Mouse (Mus musculus) embryonic facial prominence, embryonic 13.5 days (tissue): ENCODE data around the gene Dohh. TPM values are rescaled to one million over a fixed set of nuclear protein-coding genes. Genes with fewer than 3 reads are reported as not detected.

Experiments
- ATAC-seq: fragments of 200-750 bp; cut with Nextera tagmentation; 2 replicates; pipeline ENCODE4 v1.8.0; 2017; ENCODE audit warnings: low read depth; ENCODE audit not compliant: insufficient number of reproducible peaks, insufficient read depth, low FRiP score, low TSS enrichment
- H3K27ac ChIP-seq: fragments of 300-500 bp; sonication (generic); 2 replicates; pipeline ENCODE4 v1.5.1; 2015; ENCODE audit warnings: moderate library complexity, mild to moderate bottlenecking, inconsistent platforms
- H3K27me3 ChIP-seq: fragments of 300-500 bp; sonication (generic); 2 replicates; pipeline ENCODE4 v1.6.1; 2015; ENCODE audit warnings: mild to moderate bottlenecking, inconsistent platforms
- H3K36me3 ChIP-seq: fragments of 300-500 bp; sonication (generic); 2 replicates; pipeline ENCODE4 v1.6.1; 2015; ENCODE audit warnings: mild to moderate bottlenecking, inconsistent platforms
- H3K4me1 ChIP-seq: fragments of 300-500 bp; sonication (generic); 2 replicates; pipeline ENCODE4 v1.6.1; 2015; ENCODE audit warnings: inconsistent platforms
- H3K4me2 ChIP-seq: fragments of 300-500 bp; sonication (generic); 2 replicates; pipeline ENCODE4 v1.6.1; 2015; ENCODE audit warnings: moderate library complexity, mild to moderate bottlenecking, inconsistent platforms
- H3K4me3 ChIP-seq: fragments of 300-500 bp; sonication (generic); 2 replicates; pipeline ENCODE4 v1.5.1; 2015; ENCODE audit warnings: mild to moderate bottlenecking, inconsistent platforms
- H3K9ac ChIP-seq: fragments of 300-500 bp; sonication (generic); 2 replicates; pipeline ENCODE4 v1.6.1; 2015; ENCODE audit warnings: mild to moderate bottlenecking, inconsistent platforms
- H3K9me3 ChIP-seq: fragments of 300-500 bp; sonication (generic); 2 replicates; pipeline ENCODE4 v1.6.1; 2016; ENCODE audit warnings: inconsistent platforms
- WGBS: fragments of 180-500 bp; shearing (Covaris S2); methylation state at CpG from one replicate; pipeline ENCODE4 v1.1.7; 2015; ENCODE audit warnings: mixed read lengths; 5-methylcytosine and 5-hydroxymethylcytosine counted together
- polyA plus RNA-seq: library from polyadenylated mRNA; unstranded; fragments of >200 nt; fragmentation: Nextera tagmentation; extraction: Ambion mirVana; gene quantifications from 2 replicates; pipeline ENCODE4 v1.2.1, GENCODE M21; 2015

Gene Dohh
- polyA plus RNA-seq, 1 experiment from 2014 or later: 71.8 TPM

DNA sequence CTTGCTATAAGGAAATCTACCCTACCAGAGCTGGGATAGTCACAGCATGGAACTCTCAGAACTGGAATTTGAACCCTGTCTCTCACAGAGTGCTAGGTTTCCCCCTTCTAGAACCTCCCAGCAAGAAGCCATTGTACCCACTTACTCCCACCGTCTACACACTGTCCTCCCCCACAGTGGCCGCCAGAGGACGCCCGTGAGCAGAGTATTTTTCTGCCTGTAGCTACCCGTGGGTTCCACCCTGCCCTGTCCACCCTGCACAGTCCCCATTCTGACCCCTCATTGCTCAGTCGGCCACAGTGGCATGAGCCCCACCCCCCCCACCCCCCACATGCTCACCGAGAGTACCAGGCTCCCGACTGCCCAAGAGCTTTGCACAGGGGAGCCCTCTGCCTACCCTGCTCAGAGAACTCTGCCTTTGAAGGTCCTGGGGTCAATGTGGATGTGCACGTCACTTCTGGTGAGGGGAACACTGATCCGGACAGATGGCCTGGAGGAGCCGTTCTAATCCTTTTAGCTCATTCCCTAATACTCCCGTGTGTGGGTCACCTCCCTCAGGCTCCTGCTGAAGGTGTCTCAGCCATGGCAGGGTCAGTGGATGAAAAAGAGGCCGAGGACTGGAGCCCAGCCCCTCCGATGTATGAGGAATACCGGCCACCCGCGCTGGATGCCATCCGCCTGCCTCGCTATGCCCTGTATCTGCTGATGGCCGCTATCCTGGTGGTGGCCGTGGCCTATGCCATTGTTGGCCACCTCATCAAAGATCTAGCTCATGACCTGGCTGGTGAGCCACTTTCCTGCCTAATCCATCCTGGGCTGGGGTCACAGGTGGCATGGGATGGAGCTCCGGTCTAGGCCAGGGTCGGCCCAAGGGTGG, 5.8 kb downstream of the Dohh start:
- Histone ChIP-seq H3K36me3 (peaks cover 43% of the 10 kb centered on the region), H3K27ac (no peak overlapping the region), H3K27me3 (no peaks in the 10 kb centered on the region), H3K4me1 (peaks cover 24% of the 10 kb centered on the region), H3K4me2 (no peak overlapping the region), H3K9ac (0 out of 2 replicates have a peak overlapping the region, but pooled peaks have one; percentile 32), H3K9me3 (no peaks in the 10 kb centered on the region), H3K4me3 (no peak overlapping the region)
- ATAC-seq: peak; percentile 28; the same call in 1 of the 2 replicates
- 58% methylated on average over 23 of the region's 23 CpGs for WGBS

DNA sequence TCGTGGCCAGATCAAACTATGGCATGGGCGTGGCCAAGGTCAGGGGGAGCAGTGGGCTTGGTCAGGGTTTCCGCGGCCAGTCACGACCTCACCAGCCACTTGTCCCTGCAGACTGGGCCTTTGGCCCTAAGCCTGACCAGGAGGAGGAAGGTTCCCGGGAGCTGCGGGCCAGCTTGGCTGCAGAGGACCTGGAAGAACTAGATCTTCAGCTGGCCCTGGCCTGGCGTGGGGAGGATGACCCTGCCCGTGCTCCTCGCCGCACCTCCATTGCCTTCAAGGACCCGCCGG, 6.4 kb downstream of the Dohh start:
- H3K27ac ChIP-seq: no peak overlapping the region
- 90% methylated on average over 13 of the region's 13 CpGs for WGBS
- no peaks in the 10 kb centered on the region for H3K9me3 ChIP-seq
- no peaks in the 10 kb centered on the region for H3K27me3 ChIP-seq
- peaks cover 18% of the 10 kb centered on the region for H3K4me1 ChIP-seq
- H3K4me2 ChIP-seq: no peak overlapping the region
- no peak for ATAC-seq
- H3K36me3 ChIP-seq: peaks cover 43% of the 10 kb centered on the region
- 0 out of 2 replicates have a peak overlapping the region, but pooled peaks have one; percentile 11 for H3K9ac ChIP-seq
- no peak overlapping the region for H3K4me3 ChIP-seq

- H3K4me1 ChIP-seq: peaks cover 18% of the 10 kb centered on the region
- H3K36me3 ChIP-seq: peaks cover 37% of the 10 kb centered on the region
- no peak for ATAC-seq
- no peak overlapping the region for H3K27ac ChIP-seq
- no peaks in the 10 kb centered on the region for H3K9me3 ChIP-seq
- H3K4me2 ChIP-seq: no peak overlapping the region
- WGBS: 79% methylated on average over 6 of the region's 6 CpGs
- H3K27me3 ChIP-seq: no peaks in the 10 kb centered on the region
- no peak overlapping the region for H3K4me3 ChIP-seq
- no peak overlapping the region for H3K9ac ChIP-seq
Measured at GRCm38 (mm10) chr10:81392270-81392669, 8.0 kb downstream of the Dohh start.

GRCm38 (mm10) chr10:81392781-81393185, 8.6 kb downstream of the Dohh start, which contains the start of gene Smim24:
Gene Smim24, plus strand, starts transcription at chr10:81393051.
- Histone ChIP-seq H3K4me2 (peak within 1 kb of the TSS; percentile 64), H3K27me3 (no peaks in the 10 kb centered on the region), H3K27ac (peak within 1 kb of the TSS; percentile 62; the same call in 1 of the 2 replicates), H3K9ac (peak within 1 kb of the TSS; percentile 65), H3K4me3 (peak within 1 kb of the TSS; percentile 36), H3K4me1 (peaks cover 18% of the 10 kb centered on the region), H3K9me3 (no peaks in the 10 kb centered on the region), H3K36me3 (peaks cover 35% of the 10 kb centered on the region)
- no peak for ATAC-seq
- WGBS: 67% methylated on average over 14 of the region's 14 CpGs

GRCm38 (mm10) chr10:81393456-81394063, 9.3 kb downstream of the Dohh start:
- no peaks in the 10 kb centered on the region for H3K9me3 ChIP-seq
- peaks cover 18% of the 10 kb centered on the region for H3K4me1 ChIP-seq
- peak overlapping the region; percentile 64 for H3K4me2 ChIP-seq
- peaks cover 27% of the 10 kb centered on the region for H3K36me3 ChIP-seq
- WGBS: 6% methylated on average over 19 of the region's 19 CpGs
- peak overlapping the region; percentile 62; the same call in 1 of the 2 replicates for H3K27ac ChIP-seq
- ATAC-seq: no peak
- H3K27me3 ChIP-seq: no peaks in the 10 kb centered on the region
- H3K9ac ChIP-seq: peak overlapping the region; percentile 65
- H3K4me3 ChIP-seq: peak overlapping the region; percentile 36

GRCm38 (mm10) chr10:81395127-81395526, 10.9 kb downstream of the Dohh start:
- Histone ChIP-seq H3K4me2 (no peak overlapping the region), H3K4me3 (no peak overlapping the region), H3K27me3 (no peaks in the 10 kb centered on the region), H3K4me1 (peaks cover 22% of the 10 kb centered on the region), H3K9ac (no peak overlapping the region), H3K36me3 (peaks cover 28% of the 10 kb centered on the region), H3K27ac (no peak overlapping the region), H3K9me3 (no peaks in the 10 kb centered on the region)
- 16% methylated on average over 5 of the region's 5 CpGs for WGBS
- ATAC-seq: no peak

- Histone ChIP-seq H3K4me3 (no peak overlapping the region), H3K4me1 (peaks cover 30% of the 10 kb centered on the region), H3K27me3 (no peaks in the 10 kb centered on the region), H3K9ac (no peak overlapping the region), H3K9me3 (no peaks in the 10 kb centered on the region), H3K4me2 (no peak overlapping the region), H3K27ac (peak overlapping the region; percentile 48; the same call in 1 of the 2 replicates), H3K36me3 (peaks cover 36% of the 10 kb centered on the region)
- 89% methylated on average over 4 of the region's 4 CpGs for WGBS
- no peak for ATAC-seq
Measured at GRCm38 (mm10) chr10:81395865-81396264, 11.6 kb downstream of the Dohh start.

- WGBS: 65% methylated on average over 5 of the region's 5 CpGs
- peaks cover 39% of the 10 kb centered on the region for H3K36me3 ChIP-seq
- no peaks in the 10 kb centered on the region for H3K27me3 ChIP-seq
- H3K4me1 ChIP-seq: peaks cover 38% of the 10 kb centered on the region
- no peak overlapping the region for H3K4me3 ChIP-seq
- ATAC-seq: no peak
- H3K9me3 ChIP-seq: no peaks in the 10 kb centered on the region
- H3K9ac ChIP-seq: 0 out of 2 replicates have a peak overlapping the region, but pooled peaks have one; percentile 32
- H3K4me2 ChIP-seq: no peak overlapping the region
- H3K27ac ChIP-seq: peak overlapping the region; percentile 48
Measured at GRCm38 (mm10) chr10:81396749-81397148, 12.5 kb downstream of the Dohh start.

DNA sequence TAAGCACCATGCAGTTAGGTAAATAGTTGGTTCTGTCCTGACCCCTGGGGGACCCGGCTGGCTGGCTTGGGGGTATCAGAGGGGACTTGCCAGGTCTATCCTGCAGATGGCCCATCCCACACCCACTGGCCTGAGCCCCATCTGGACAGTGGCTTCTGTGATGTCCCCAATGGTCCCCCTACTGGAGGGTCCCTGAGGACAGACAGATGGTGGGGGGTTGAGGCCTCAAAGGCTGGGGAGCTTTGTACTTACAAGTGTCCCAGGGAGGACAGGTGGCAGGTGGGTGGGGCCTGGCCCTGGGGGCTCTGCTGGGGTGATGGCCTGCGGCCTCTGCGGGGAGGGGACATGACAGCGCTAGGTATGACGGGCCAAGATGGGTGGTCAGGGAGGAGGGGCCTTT, 15.1 kb downstream of the Dohh start:
- no peak overlapping the region for H3K9ac ChIP-seq
- no peaks in the 10 kb centered on the region for H3K9me3 ChIP-seq
- WGBS: 74% methylated on average over 5 of the region's 5 CpGs
- no peak overlapping the region for H3K4me3 ChIP-seq
- no peak overlapping the region for H3K4me2 ChIP-seq
- no peak overlapping the region for H3K27ac ChIP-seq
- H3K4me1 ChIP-seq: peaks cover 49% of the 10 kb centered on the region
- no peaks in the 10 kb centered on the region for H3K27me3 ChIP-seq
- H3K36me3 ChIP-seq: peaks cover 50% of the 10 kb centered on the region
- no peak for ATAC-seq

DNA sequence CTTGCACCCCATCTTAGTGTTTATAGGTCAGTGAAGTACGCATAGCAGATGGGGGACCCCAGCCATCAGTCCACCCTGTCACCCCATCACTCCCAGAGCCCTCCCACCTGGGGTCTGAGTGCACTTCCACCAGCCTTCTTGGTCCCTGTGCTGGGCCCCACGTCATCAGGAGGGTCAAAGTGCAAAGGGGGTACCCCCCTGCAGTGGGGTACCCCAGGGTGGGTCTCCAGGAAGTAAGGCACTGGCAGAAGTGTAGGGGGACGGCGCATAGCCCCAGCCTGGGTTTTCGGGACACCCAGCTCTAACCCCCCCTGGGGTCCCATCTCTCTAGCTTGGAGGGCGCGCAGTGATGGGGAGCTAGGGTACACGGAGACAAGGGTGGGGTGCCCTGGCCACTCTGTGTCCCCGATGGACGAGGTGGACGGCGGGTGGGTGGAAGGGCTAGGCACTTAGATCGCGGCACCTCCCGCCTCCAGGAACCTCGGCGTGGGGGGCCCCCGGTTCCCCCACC, 15.6 kb downstream of the Dohh start:
- Histone ChIP-seq H3K4me1 (peaks cover 53% of the 10 kb centered on the region), H3K4me2 (no peak overlapping the region), H3K36me3 (peaks cover 56% of the 10 kb centered on the region), H3K27me3 (no peaks in the 10 kb centered on the region; the same call in 1 of the 2 replicates), H3K4me3 (no peak overlapping the region), H3K27ac (no peak overlapping the region), H3K9ac (no peak overlapping the region), H3K9me3 (no peaks in the 10 kb centered on the region)
- 80% methylated on average over 18 of the region's 18 CpGs for WGBS
- ATAC-seq: no peak

DNA sequence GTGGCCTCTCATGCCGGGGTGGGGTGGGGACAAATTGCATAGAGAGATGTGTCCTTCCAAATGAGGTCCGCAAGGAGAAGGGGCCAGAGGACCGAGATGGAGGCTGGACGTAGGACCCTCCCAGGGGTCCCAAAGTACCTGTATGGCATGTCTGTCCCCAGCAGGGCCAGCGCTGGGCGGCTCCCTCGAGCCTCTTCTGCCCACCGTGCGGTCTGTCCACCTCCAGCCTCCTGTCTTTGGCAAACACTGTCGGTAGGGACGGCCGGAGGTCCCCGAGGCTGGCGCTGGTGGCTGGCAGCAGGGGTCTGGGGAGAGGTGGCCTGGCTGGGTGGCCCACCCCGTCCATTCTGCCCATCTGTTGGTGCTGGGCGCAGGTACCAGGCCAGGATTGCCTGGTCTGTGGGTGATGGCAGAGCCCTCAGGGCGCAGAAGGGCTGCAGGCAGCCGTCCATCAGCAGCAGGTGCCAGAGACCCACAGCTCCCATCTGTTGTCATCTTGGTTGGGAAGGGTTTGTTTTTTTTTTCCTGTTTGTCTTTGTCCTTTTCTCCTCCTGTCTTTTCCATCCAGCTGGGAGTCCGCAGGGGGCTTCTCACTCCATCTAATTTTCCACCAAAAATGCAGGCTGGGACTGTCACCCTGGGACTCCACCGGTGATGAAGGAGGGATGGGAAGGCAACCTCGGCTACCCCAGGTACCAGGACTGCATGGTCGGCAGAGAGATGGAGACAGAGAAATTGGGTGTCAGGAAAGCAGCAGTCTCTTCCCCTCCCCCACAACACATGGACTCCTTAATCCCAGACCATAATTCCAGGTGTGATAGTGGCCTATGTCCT, 16.4 kb downstream of the Dohh start:
- 55% methylated on average over 22 of the region's 22 CpGs for WGBS
- H3K9me3 ChIP-seq: no peaks in the 10 kb centered on the region
- H3K9ac ChIP-seq: 0 out of 2 replicates have a peak overlapping the region, but pooled peaks have one; percentile 51
- H3K4me3 ChIP-seq: no peak overlapping the region
- H3K4me1 ChIP-seq: peaks cover 53% of the 10 kb centered on the region
- peak overlapping the region; percentile 96 for H3K27ac ChIP-seq
- no peak overlapping the region for H3K4me2 ChIP-seq
- peaks cover 61% of the 10 kb centered on the region for H3K36me3 ChIP-seq
- no peaks in the 10 kb centered on the region; the same call in 1 of the 2 replicates for H3K27me3 ChIP-seq
- no peak for ATAC-seq
